Mouse (Mus musculus) liver, embryonic 12.5 days (tissue): ENCODE measurements around the gene Kcnip1. TPM values are rescaled to one million over a fixed set of nuclear protein-coding genes. Genes with fewer than 3 reads are reported as not detected.
A peak's percentile ranks its signal among the peaks of the same experiment; 100 is the strongest.

Experiments
- ATAC-seq: fragments of 200-750 bp; cut with Nextera tagmentation; 2 replicates; pipeline ENCODE4 v1.8.0; 2017; ENCODE audit warnings: moderate number of reproducible peaks, mild to moderate bottlenecking, moderate library complexity
- H3K27ac ChIP-seq: fragments of 300-500 bp; sonication (generic); 2 replicates; pipeline ENCODE4 v1.5.1; 2016; ENCODE audit warnings: mild to moderate bottlenecking
- H3K27me3 ChIP-seq: fragments of 300-500 bp; sonication (generic); replicated peaks from 2 replicates; pipeline ENCODE4 v1.6.1; 2016; ENCODE audit warnings: mild to moderate bottlenecking, moderate library complexity
- H3K36me3 ChIP-seq: fragments of 300-500 bp; sonication (generic); 2 replicates; pipeline ENCODE4 v1.6.1; 2016; ENCODE audit warnings: mild to moderate bottlenecking, moderate library complexity
- H3K4me1 ChIP-seq: fragments of 300-500 bp; sonication (generic); 2 replicates; pipeline ENCODE4 v1.6.1; 2016
- H3K4me2 ChIP-seq: fragments of 300-500 bp; sonication (generic); 2 replicates; pipeline ENCODE4 v1.6.1; 2016; ENCODE audit warnings: mild to moderate bottlenecking, moderate library complexity
- H3K4me3 ChIP-seq: fragments of 300-500 bp; sonication (generic); 2 replicates; pipeline ENCODE4 v1.5.1; 2016; ENCODE audit warnings: mild to moderate bottlenecking, moderate library complexity
- H3K9ac ChIP-seq: fragments of 300-500 bp; sonication (generic); 2 replicates; pipeline ENCODE4 v1.6.1; 2016; ENCODE audit warnings: mild to moderate bottlenecking, moderate library complexity
- H3K9me3 ChIP-seq: fragments of 300-500 bp; sonication (generic); replicated peaks from 2 replicates; pipeline ENCODE4 v1.6.1; 2016; ENCODE audit warnings: mild to moderate bottlenecking, moderate library complexity
- WGBS: fragments of 180-500 bp; shearing (Covaris S2); methylation state at CpG from one replicate; pipeline ENCODE4 v1.1.7; 2016; ENCODE audit not compliant: insufficient replicate concordance; 5-methylcytosine and 5-hydroxymethylcytosine counted together
- polyA plus RNA-seq: library from polyadenylated mRNA; unstranded; fragments of >200 nt; fragmentation: Nextera tagmentation; extraction: Ambion mirVana; gene quantifications from 2 replicates; pipeline ENCODE4 v1.2.1, GENCODE M21; 2016

The Kcnip1 gene
- polyA plus RNA-seq, 1 experiment from 2014 or later, result 0.39 TPM

GRCm38 (mm10) chr11:33874925-33875324, 118.0 kb downstream of the Kcnip1 start:
- no peaks in the 10 kb centered on the region for H3K36me3 ChIP-seq
- H3K27me3 ChIP-seq, result no peaks in the 10 kb centered on the region
- H3K9ac ChIP-seq, result no peak overlapping the region
- no peaks in the 10 kb centered on the region for H3K9me3 ChIP-seq
- H3K27ac ChIP-seq, result no peak overlapping the region
- no peak for ATAC-seq
- H3K4me1 ChIP-seq, result peaks cover 28% of the 10 kb centered on the region
- H3K4me2 ChIP-seq, result no peak overlapping the region
- no peak overlapping the region for H3K4me3 ChIP-seq

- peak; percentile 82 for ATAC-seq
- Histone ChIP-seq H3K36me3 (no peaks in the 10 kb centered on the region), H3K9ac (no peak overlapping the region), H3K9me3 (no peaks in the 10 kb centered on the region), H3K4me1 (peaks cover 28% of the 10 kb centered on the region), H3K27me3 (0 out of 2 replicates have a peak, but pooled peaks cover 4% of the 10 kb centered on the region), H3K27ac (peak overlapping the region; percentile 25; the same call in 1 of the 2 replicates), H3K4me3 (no peak overlapping the region), H3K4me2 (peak overlapping the region; percentile 33)
- 52% methylated on average over 10 of the region's 10 CpGs for WGBS
Observed at GRCm38 (mm10) chr11:33873071-33873781, 119.7 kb downstream of the Kcnip1 start.

- H3K4me1 ChIP-seq, result peaks cover 28% of the 10 kb centered on the region
- H3K27ac ChIP-seq, result peak overlapping the region; percentile 25; the same call in 1 of the 2 replicates
- H3K9me3 ChIP-seq, result no peaks in the 10 kb centered on the region
- 54% methylated on average over 2 of the region's 2 CpGs for WGBS
- H3K36me3 ChIP-seq, result no peaks in the 10 kb centered on the region
- 0 out of 2 replicates have a peak, but pooled peaks cover 4% of the 10 kb centered on the region for H3K27me3 ChIP-seq
- H3K4me3 ChIP-seq, result no peak overlapping the region
- no peak overlapping the region for H3K9ac ChIP-seq
- peak overlapping the region; percentile 33 for H3K4me2 ChIP-seq
- ATAC-seq, result no peak
Observed at GRCm38 (mm10) chr11:33872716-33873048, 120.3 kb downstream of the Kcnip1 start.

- peak overlapping the region; percentile 33 for H3K4me2 ChIP-seq
- H3K36me3 ChIP-seq, result no peaks in the 10 kb centered on the region
- no peak overlapping the region for H3K9ac ChIP-seq
- no peak overlapping the region for H3K4me3 ChIP-seq
- H3K9me3 ChIP-seq, result no peaks in the 10 kb centered on the region
- WGBS, result 48% methylated on average over 9 of the region's 9 CpGs
- H3K4me1 ChIP-seq, result peaks cover 28% of the 10 kb centered on the region
- 0 out of 2 replicates have a peak overlapping the region, but pooled peaks have one; percentile 25 for H3K27ac ChIP-seq
- H3K27me3 ChIP-seq, result 0 out of 2 replicates have a peak, but pooled peaks cover 4% of the 10 kb centered on the region
- peak; percentile 72; the same call in 1 of the 2 replicates for ATAC-seq
Observed at GRCm38 (mm10) chr11:33871998-33872715, 120.8 kb downstream of the Kcnip1 start.

- Histone ChIP-seq H3K9me3 (no peaks in the 10 kb centered on the region), H3K36me3 (no peaks in the 10 kb centered on the region), H3K9ac (no peak overlapping the region), H3K4me2 (no peak overlapping the region), H3K4me1 (peaks cover 28% of the 10 kb centered on the region), H3K27ac (no peak overlapping the region), H3K27me3 (0 out of 2 replicates have a peak, but pooled peaks cover 4% of the 10 kb centered on the region), H3K4me3 (no peak overlapping the region)
- no peak for ATAC-seq
- 54% methylated on average over 2 of the region's 2 CpGs for WGBS
Observed at GRCm38 (mm10) chr11:33870246-33870645, 122.7 kb downstream of the Kcnip1 start.

- 64% methylated on average over 3 of the region's 3 CpGs for WGBS
- no peak overlapping the region for H3K27ac ChIP-seq
- no peak overlapping the region for H3K4me3 ChIP-seq
- H3K27me3 ChIP-seq, result 0 out of 2 replicates have a peak, but pooled peaks cover 4% of the 10 kb centered on the region
- no peak overlapping the region for H3K4me2 ChIP-seq
- no peaks in the 10 kb centered on the region for H3K9me3 ChIP-seq
- no peaks in the 10 kb centered on the region for H3K36me3 ChIP-seq
- H3K4me1 ChIP-seq, result peaks cover 28% of the 10 kb centered on the region
- no peak overlapping the region for H3K9ac ChIP-seq
- ATAC-seq, result no peak
Observed at GRCm38 (mm10) chr11:33869559-33869958, 123.4 kb downstream of the Kcnip1 start.

- Histone ChIP-seq H3K9ac (no peak overlapping the region), H3K4me2 (no peak overlapping the region), H3K36me3 (no peaks in the 10 kb centered on the region), H3K4me1 (peaks cover 14% of the 10 kb centered on the region), H3K27me3 (0 out of 2 replicates have a peak, but pooled peaks cover 4% of the 10 kb centered on the region), H3K4me3 (no peak overlapping the region), H3K27ac (no peak overlapping the region), H3K9me3 (no peaks in the 10 kb centered on the region)
- ATAC-seq, result no peak
- 47% methylated on average over 6 of the region's 6 CpGs for WGBS
Observed at GRCm38 (mm10) chr11:33866775-33867174, 126.2 kb downstream of the Kcnip1 start.

GRCm38 (mm10) chr11:33864245-33864644, 128.7 kb downstream of the Kcnip1 start:
- no peak for ATAC-seq
- no peak overlapping the region for H3K27ac ChIP-seq
- H3K4me1 ChIP-seq, result peaks cover 20% of the 10 kb centered on the region
- no peaks in the 10 kb centered on the region for H3K9me3 ChIP-seq
- H3K9ac ChIP-seq, result no peak overlapping the region
- H3K4me2 ChIP-seq, result no peak overlapping the region
- no peaks in the 10 kb centered on the region for H3K36me3 ChIP-seq
- WGBS, result 86% methylated on average over 4 of the region's 4 CpGs
- no peak overlapping the region for H3K4me3 ChIP-seq
- 0 out of 2 replicates have a peak, but pooled peaks cover 4% of the 10 kb centered on the region for H3K27me3 ChIP-seq

- peaks cover 20% of the 10 kb centered on the region for H3K4me1 ChIP-seq
- H3K27ac ChIP-seq, result no peak overlapping the region
- H3K27me3 ChIP-seq, result no peaks in the 10 kb centered on the region
- no peak overlapping the region for H3K4me3 ChIP-seq
- H3K4me2 ChIP-seq, result no peak overlapping the region
- no peak overlapping the region for H3K9ac ChIP-seq
- H3K36me3 ChIP-seq, result no peaks in the 10 kb centered on the region
- H3K9me3 ChIP-seq, result no peaks in the 10 kb centered on the region
- ATAC-seq, result peak; percentile 89
Observed at GRCm38 (mm10) chr11:33861823-33862222, 131.1 kb downstream of the Kcnip1 start.

- H3K36me3 ChIP-seq, result no peaks in the 10 kb centered on the region
- ATAC-seq, result no peak
- H3K9me3 ChIP-seq, result no peaks in the 10 kb centered on the region
- no peak overlapping the region for H3K4me3 ChIP-seq
- H3K27me3 ChIP-seq, result no peaks in the 10 kb centered on the region
- H3K4me2 ChIP-seq, result no peak overlapping the region
- 71% methylated on average over 4 of the region's 4 CpGs for WGBS
- no peak overlapping the region for H3K9ac ChIP-seq
- no peak overlapping the region for H3K27ac ChIP-seq
- peaks cover 20% of the 10 kb centered on the region for H3K4me1 ChIP-seq
Observed at GRCm38 (mm10) chr11:33860905-33861582, 131.9 kb downstream of the Kcnip1 start.

GRCm38 (mm10) chr11:33849614-33850013, 143.3 kb downstream of the Kcnip1 start:
- no peak overlapping the region for H3K4me3 ChIP-seq
- no peaks in the 10 kb centered on the region for H3K36me3 ChIP-seq
- no peaks in the 10 kb centered on the region for H3K9me3 ChIP-seq
- 60% methylated on average over 11 of the region's 11 CpGs for WGBS
- H3K27me3 ChIP-seq, result peaks cover 23% of the 10 kb centered on the region
- ATAC-seq, result no peak
- H3K27ac ChIP-seq, result no peak overlapping the region
- H3K4me1 ChIP-seq, result no peaks in the 10 kb centered on the region
- no peak overlapping the region for H3K9ac ChIP-seq
- H3K4me2 ChIP-seq, result no peak overlapping the region

- Histone ChIP-seq H3K4me2 (no peak overlapping the region), H3K27me3 (peaks cover 33% of the 10 kb centered on the region), H3K4me1 (no peaks in the 10 kb centered on the region), H3K27ac (no peak overlapping the region), H3K9ac (no peak overlapping the region), H3K9me3 (no peaks in the 10 kb centered on the region), H3K36me3 (no peaks in the 10 kb centered on the region), H3K4me3 (no peak overlapping the region)
- no peak for ATAC-seq
- WGBS, result 64% methylated on average over 3 of the region's 3 CpGs
Observed at GRCm38 (mm10) chr11:33848685-33849084, 144.3 kb downstream of the Kcnip1 start.
